Mouse (Mus musculus) midbrain, embryonic 13.5 days (tissue): ENCODE data around the gene Myo10. TPM values are rescaled to one million over a fixed set of nuclear protein-coding genes. Genes with fewer than 3 reads are reported as not detected.
"Not testable (repeated sequence)": the region's sequence is repeated elsewhere in the genome, so short reads cannot be mapped to it uniquely, and the experiment has no call there.

Source experiments
- ATAC-seq: fragments of 200-750 bp; cut with Nextera tagmentation; 2 replicates; pipeline ENCODE4 v1.8.0; 2017; ENCODE audit warnings: mild to moderate bottlenecking, moderate TSS enrichment, moderate library complexity
- H3K27ac ChIP-seq: fragments of 300-500 bp; sonication (generic); 2 replicates; pipeline ENCODE4 v1.5.1; 2015; ENCODE audit warnings: inconsistent platforms, mild to moderate bottlenecking, moderate library complexity
- H3K27me3 ChIP-seq: fragments of 300-500 bp; sonication (generic); 2 replicates; pipeline ENCODE4 v1.6.1; 2015; ENCODE audit warnings: mild to moderate bottlenecking, inconsistent platforms
- H3K36me3 ChIP-seq: fragments of 300-500 bp; sonication (generic); 2 replicates; pipeline ENCODE4 v1.6.1; 2015; ENCODE audit warnings: mild to moderate bottlenecking, inconsistent platforms
- H3K4me1 ChIP-seq: fragments of 300-500 bp; sonication (generic); replicated peaks from 2 replicates; pipeline ENCODE4 v1.6.1; 2015; ENCODE audit warnings: inconsistent platforms
- H3K4me2 ChIP-seq: fragments of 300-500 bp; sonication (generic); replicated peaks from 2 replicates; pipeline ENCODE4 v1.6.1; 2015; ENCODE audit warnings: moderate library complexity, mild to moderate bottlenecking, inconsistent platforms
- H3K4me3 ChIP-seq: fragments of 300-500 bp; sonication (generic); replicated peaks from 2 replicates; pipeline ENCODE4 v1.5.1; 2015; ENCODE audit warnings: mild to moderate bottlenecking, inconsistent platforms
- H3K9ac ChIP-seq: fragments of 300-500 bp; sonication (generic); replicated peaks from 2 replicates; pipeline ENCODE4 v1.6.1; 2015; ENCODE audit warnings: mild to moderate bottlenecking, inconsistent platforms
- H3K9me3 ChIP-seq: fragments of 300-500 bp; sonication (generic); 2 replicates; pipeline ENCODE4 v1.6.1; 2016; ENCODE audit warnings: mild to moderate bottlenecking, inconsistent platforms
- WGBS: fragments of 180-500 bp; shearing (Covaris S2); methylation state at CpG from one replicate; pipeline ENCODE4 v1.1.7; 2015; 5-methylcytosine and 5-hydroxymethylcytosine counted together
- polyA plus RNA-seq: library from polyadenylated mRNA; unstranded; fragments of >200 nt; fragmentation: Nextera tagmentation; extraction: Ambion mirVana; gene quantifications from 2 replicates; pipeline ENCODE4 v1.2.1, GENCODE M21; 2015

Gene Myo10
- polyA plus RNA-seq, 1 experiment from 2014 or later, result 42.9 TPM

DNA sequence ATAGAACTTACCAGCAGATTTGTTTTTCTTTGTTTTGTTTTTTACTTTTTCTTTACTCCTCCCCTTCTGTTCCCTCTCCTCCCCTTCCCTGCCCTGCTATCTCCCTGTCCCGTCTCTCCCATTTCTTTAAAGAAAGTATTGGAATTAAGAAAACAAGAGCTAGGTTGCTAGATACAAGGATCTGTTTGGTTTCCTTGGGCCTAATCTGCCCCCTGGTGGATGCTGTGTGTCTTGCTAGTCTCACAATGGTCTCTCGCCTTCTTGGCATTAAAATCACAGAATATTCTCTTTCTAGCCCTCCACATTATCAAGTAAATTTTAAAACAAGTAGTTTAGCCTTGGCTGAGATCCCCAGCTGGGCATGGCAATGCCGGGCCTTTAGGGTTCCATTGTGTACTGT, 94.7 kb downstream of the Myo10 start:
- Histone ChIP-seq H3K27ac (no peak overlapping the region), H3K4me2 (no peak overlapping the region), H3K36me3 (peaks cover under 1% of the 10 kb centered on the region), H3K9ac (no peak overlapping the region), H3K4me3 (no peak overlapping the region), H3K9me3 (no peaks in the 10 kb centered on the region), H3K4me1 (peaks cover 32% of the 10 kb centered on the region), H3K27me3 (no peaks in the 10 kb centered on the region)
- WGBS, result 17% methylated on average over 3 of the region's 3 CpGs
- ATAC-seq, result no peak

DNA sequence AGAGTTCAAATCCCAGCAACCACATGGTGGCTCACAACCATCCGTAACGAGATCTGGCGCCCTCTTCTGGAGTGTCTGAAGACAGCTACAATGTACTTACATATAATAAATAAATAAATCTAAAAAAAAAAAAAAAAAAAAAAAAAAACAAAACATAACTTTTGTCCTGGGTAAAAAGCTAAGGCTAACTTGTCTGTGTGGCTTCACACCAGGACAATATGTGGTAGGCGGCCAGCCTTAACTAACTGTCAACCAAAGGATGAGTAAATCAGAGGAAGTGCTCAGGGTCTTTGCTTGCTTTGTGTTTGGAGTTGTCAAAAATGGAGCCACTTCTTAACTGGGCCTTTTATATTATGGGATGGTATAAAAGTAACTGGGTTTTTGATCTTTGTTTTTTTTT, 95.8 kb downstream of the Myo10 start:
- ATAC-seq, H3K4me3 ChIP-seq, H3K27me3 ChIP-seq, H3K9me3 ChIP-seq, H3K4me2 ChIP-seq, H3K27ac ChIP-seq, H3K36me3 ChIP-seq, H3K9ac ChIP-seq: not testable (repeated sequence)
- 96% methylated on average over 4 of the region's 4 CpGs for WGBS
- H3K4me1 ChIP-seq, result peaks cover 28% of the 10 kb centered on the region

DNA sequence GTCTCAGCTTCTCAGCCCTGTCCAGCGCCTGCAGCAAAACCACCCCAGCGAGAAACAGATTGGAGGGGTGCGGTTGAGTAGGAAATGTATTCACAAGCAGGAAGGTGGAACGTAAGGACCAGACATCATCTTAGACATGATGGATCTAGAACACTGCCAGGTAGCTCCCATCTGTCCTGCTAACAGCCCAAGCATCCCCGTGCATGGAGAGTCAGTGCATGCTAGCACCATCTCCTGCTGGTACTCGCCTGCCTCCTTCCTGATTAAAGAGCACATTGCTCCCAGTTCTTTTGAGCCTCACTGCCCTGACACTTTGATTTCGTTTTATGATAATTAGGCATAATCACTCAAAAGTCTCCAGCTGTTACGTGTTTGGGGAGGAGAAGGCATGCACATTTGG, 96.9 kb downstream of the Myo10 start:
- no peak overlapping the region for H3K4me2 ChIP-seq
- WGBS, result 71% methylated on average over 8 of the region's 8 CpGs
- ATAC-seq, result no peak

GRCm38 (mm10) chr15:25720263-25720662, 97.9 kb downstream of the Myo10 start:
- Histone ChIP-seq H3K9me3 (no peaks in the 10 kb centered on the region), H3K4me1 (peaks cover 13% of the 10 kb centered on the region), H3K4me3 (no peak overlapping the region), H3K36me3 (peaks cover 9% of the 10 kb centered on the region), H3K27me3 (no peaks in the 10 kb centered on the region), H3K4me2 (no peak overlapping the region), H3K27ac (no peak overlapping the region), H3K9ac (no peak overlapping the region)
- no peak for ATAC-seq
- WGBS, result 86% methylated on average over 6 of the region's 6 CpGs

More for the DNA sequence above, 96.9 kb downstream of the Myo10 start:
- Histone ChIP-seq H3K9ac (no peak overlapping the region), H3K9me3 (no peaks in the 10 kb centered on the region), H3K27ac (no peak overlapping the region), H3K4me1 (peaks cover 17% of the 10 kb centered on the region), H3K27me3 (no peaks in the 10 kb centered on the region), H3K4me3 (no peak overlapping the region), H3K36me3 (peaks cover 9% of the 10 kb centered on the region)

DNA sequence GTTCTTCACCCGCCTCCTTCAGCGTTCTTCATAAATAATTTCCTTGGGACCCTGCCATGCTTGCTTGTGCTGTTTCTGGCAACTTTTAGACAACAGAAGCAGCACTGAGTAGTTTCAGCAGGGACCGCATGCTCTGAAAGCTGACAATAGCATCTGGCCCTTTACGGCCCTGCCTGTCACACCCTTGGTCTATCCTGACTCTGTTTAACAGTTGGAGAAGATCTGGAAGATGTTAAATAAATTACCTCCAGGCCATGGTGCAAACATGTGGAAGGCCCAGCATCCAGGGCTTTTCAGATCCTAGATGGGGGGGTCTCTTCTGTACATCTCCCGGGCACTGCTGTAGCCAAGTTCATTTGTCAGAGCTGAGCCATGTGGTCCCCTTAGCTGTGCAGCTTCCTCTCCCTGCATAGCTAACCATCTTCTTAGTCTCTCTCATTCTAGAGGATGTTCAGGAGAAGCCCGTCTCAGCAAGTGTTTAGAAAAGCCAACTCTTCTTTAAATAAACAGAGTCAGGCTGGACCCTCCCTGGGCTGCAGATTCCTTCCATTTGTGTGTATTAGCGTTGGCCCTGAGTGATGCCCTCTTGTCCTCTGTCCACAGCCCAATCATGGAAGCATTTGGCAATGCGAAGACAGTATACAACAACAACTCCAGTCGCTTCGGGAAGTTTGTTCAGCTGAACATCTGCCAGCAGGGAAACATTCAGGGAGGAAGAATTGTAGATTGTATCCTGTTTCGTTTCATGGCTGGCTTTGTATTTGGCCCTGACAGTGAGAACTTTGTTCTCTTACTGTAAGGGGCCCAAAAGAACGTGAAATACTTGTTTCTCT, 101.2 kb downstream of the Myo10 start:
- no peaks in the 10 kb centered on the region for H3K9me3 ChIP-seq
- peaks cover 9% of the 10 kb centered on the region for H3K36me3 ChIP-seq
- no peaks in the 10 kb centered on the region for H3K27me3 ChIP-seq
- no peak overlapping the region for H3K4me2 ChIP-seq
- H3K4me1 ChIP-seq, result 0 out of 2 replicates have a peak, but pooled peaks cover 4% of the 10 kb centered on the region
- H3K4me3 ChIP-seq, result no peak overlapping the region
- no peak for ATAC-seq
- 82% methylated on average over 12 of the region's 12 CpGs for WGBS
- H3K9ac ChIP-seq, result no peak overlapping the region
- no peak overlapping the region for H3K27ac ChIP-seq

DNA sequence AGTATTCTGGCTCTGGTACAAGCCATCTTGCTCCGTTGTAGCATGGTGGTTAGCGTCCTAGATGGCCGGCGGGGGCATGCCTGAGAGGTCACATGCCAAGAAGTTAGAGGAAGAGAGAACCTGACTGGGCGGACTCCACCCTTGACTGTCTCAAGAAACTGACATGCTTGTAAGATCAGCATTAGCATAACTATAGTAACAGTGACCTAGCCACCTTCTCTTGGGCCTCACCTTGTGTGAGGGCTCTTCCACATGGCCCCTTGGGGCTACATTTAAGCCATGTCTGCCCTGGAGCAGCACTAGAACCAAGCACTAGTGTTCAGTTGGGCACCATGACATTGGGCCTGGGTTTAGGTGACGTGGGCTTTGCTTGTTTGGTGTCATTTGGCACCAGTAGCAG, 102.2 kb downstream of the Myo10 start:
- Histone ChIP-seq H3K9ac (no peak overlapping the region), H3K27ac (no peak overlapping the region), H3K4me1 (no peaks in the 10 kb centered on the region), H3K27me3 (no peaks in the 10 kb centered on the region), H3K36me3 (peaks cover 9% of the 10 kb centered on the region), H3K4me3 (no peak overlapping the region), H3K9me3 (no peaks in the 10 kb centered on the region), H3K4me2 (no peak overlapping the region)
- WGBS, result 91% methylated on average over 6 of the region's 6 CpGs
- no peak for ATAC-seq

- peaks cover 9% of the 10 kb centered on the region for H3K36me3 ChIP-seq
- H3K9me3 ChIP-seq, result no peaks in the 10 kb centered on the region
- H3K4me2 ChIP-seq, result no peak overlapping the region
- no peaks in the 10 kb centered on the region for H3K27me3 ChIP-seq
- no peak overlapping the region for H3K27ac ChIP-seq
- 89% methylated on average over 5 of the region's 5 CpGs for WGBS
- no peak for ATAC-seq
- no peak overlapping the region for H3K9ac ChIP-seq
- H3K4me1 ChIP-seq, result no peaks in the 10 kb centered on the region; the same call in 1 of the 2 replicates
- no peak overlapping the region for H3K4me3 ChIP-seq
These were observed 104.5 kb downstream of the Myo10 start for GRCm38 (mm10) chr15:25726814-25727213.

- WGBS, result 55% methylated on average over 4 of the region's 4 CpGs
- no peak overlapping the region for H3K4me2 ChIP-seq
- H3K27ac ChIP-seq, result no peak overlapping the region
- H3K9me3 ChIP-seq, result no peaks in the 10 kb centered on the region
- H3K4me3 ChIP-seq, result no peak overlapping the region
- no peak overlapping the region for H3K9ac ChIP-seq
- ATAC-seq, result no peak
- H3K36me3 ChIP-seq, result no peaks in the 10 kb centered on the region
- H3K4me1 ChIP-seq, result no peaks in the 10 kb centered on the region; the same call in 1 of the 2 replicates
- H3K27me3 ChIP-seq, result no peaks in the 10 kb centered on the region
These were observed 106.2 kb downstream of the Myo10 start for GRCm38 (mm10) chr15:25728501-25728900.

DNA sequence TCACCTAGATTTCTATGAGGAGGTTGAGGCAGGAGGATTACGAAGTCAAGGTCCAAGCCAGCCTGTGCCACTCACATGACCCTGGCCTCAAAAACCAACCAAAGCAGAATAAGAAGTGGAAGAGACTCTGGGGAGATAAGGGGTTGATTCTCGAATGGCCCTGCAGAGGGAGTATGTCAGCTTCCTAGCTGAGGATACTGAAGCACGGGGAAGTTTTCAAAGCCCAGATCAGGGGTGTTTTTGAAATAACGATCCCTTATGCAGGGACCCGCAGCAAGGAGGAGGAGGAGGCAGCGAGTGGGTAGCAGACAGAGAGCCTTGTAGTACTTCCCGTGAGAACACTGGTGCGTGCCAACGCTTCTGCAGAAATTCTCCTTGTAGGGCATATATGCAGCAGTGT, 108.7 kb downstream of the Myo10 start:
- no peaks in the 10 kb centered on the region; the same call in 1 of the 2 replicates for H3K4me1 ChIP-seq
- H3K27ac ChIP-seq, result no peak overlapping the region
- H3K4me3 ChIP-seq, result no peak overlapping the region
- WGBS, result 25% methylated on average over 9 of the region's 9 CpGs
- H3K9me3 ChIP-seq, result no peaks in the 10 kb centered on the region
- H3K36me3 ChIP-seq, result no peaks in the 10 kb centered on the region
- no peak overlapping the region for H3K4me2 ChIP-seq
- H3K27me3 ChIP-seq, result no peaks in the 10 kb centered on the region
- no peak overlapping the region for H3K9ac ChIP-seq
- ATAC-seq, result peak; percentile 49; the same call in 1 of the 2 replicates

- peaks cover 7% of the 10 kb centered on the region for H3K36me3 ChIP-seq
- no peak overlapping the region for H3K9ac ChIP-seq
- no peak overlapping the region for H3K4me3 ChIP-seq
- WGBS, result 75% methylated on average over 8 of the region's 8 CpGs
- H3K9me3 ChIP-seq, result no peaks in the 10 kb centered on the region
- H3K4me2 ChIP-seq, result no peak overlapping the region
- H3K27me3 ChIP-seq, result no peaks in the 10 kb centered on the region
- no peaks in the 10 kb centered on the region; the same call in 1 of the 2 replicates for H3K4me1 ChIP-seq
- H3K27ac ChIP-seq, result no peak overlapping the region
- no peak for ATAC-seq
These were observed 110.6 kb downstream of the Myo10 start for GRCm38 (mm10) chr15:25732758-25733428.

- H3K36me3 ChIP-seq, result peaks cover 7% of the 10 kb centered on the region
- H3K9ac ChIP-seq, result no peak overlapping the region
- H3K4me2 ChIP-seq, result no peak overlapping the region
- no peak for ATAC-seq
- no peak overlapping the region for H3K27ac ChIP-seq
- H3K4me3 ChIP-seq, result no peak overlapping the region
- WGBS, result 93% methylated on average over 11 of the region's 11 CpGs
- H3K4me1 ChIP-seq, result no peaks in the 10 kb centered on the region; the same call in 1 of the 2 replicates
- H3K9me3 ChIP-seq, result no peaks in the 10 kb centered on the region
- H3K27me3 ChIP-seq, result no peaks in the 10 kb centered on the region
These were observed 111.6 kb downstream of the Myo10 start for GRCm38 (mm10) chr15:25733739-25734430.

GRCm38 (mm10) chr15:25736531-25736930, 114.2 kb downstream of the Myo10 start:
- H3K9me3 ChIP-seq, result no peaks in the 10 kb centered on the region
- H3K4me3 ChIP-seq, result no peak overlapping the region
- H3K4me2 ChIP-seq, result no peak overlapping the region
- no peaks in the 10 kb centered on the region for H3K27me3 ChIP-seq
- no peak for ATAC-seq
- no peak overlapping the region for H3K9ac ChIP-seq
- 77% methylated on average over 6 of the region's 6 CpGs for WGBS
- no peak overlapping the region for H3K27ac ChIP-seq
- H3K36me3 ChIP-seq, result peaks cover 19% of the 10 kb centered on the region
- H3K4me1 ChIP-seq, result peaks cover 4% of the 10 kb centered on the region; the same call in 1 of the 2 replicates
